Mouse (Mus musculus) heart, embryonic 16.5 days (tissue): ENCODE measurements around the gene Hoxb3. TPM values are rescaled to one million over a fixed set of nuclear protein-coding genes. Genes with fewer than 3 reads are reported as not detected.

Source experiments
- ATAC-seq: fragments of 200-750 bp; cut with Nextera tagmentation; replicated peaks from 2 replicates; pipeline ENCODE4 v1.8.0; 2017; ENCODE audit warnings: moderate number of reproducible peaks; ENCODE audit not compliant: insufficient read depth, low FRiP score; ENCODE audit errors: extremely low read depth
- H3K27ac ChIP-seq: fragments of 300-500 bp; sonication (generic); 2 replicates; pipeline ENCODE4 v1.5.1; 2014; ENCODE audit warnings: mild to moderate bottlenecking, low read length, control low read depth, moderate library complexity
- H3K27me3 ChIP-seq: fragments of 300-500 bp; sonication (generic); 2 replicates; pipeline ENCODE4 v1.6.1; 2014; ENCODE audit warnings: low read length, mixed read lengths; ENCODE audit not compliant: control insufficient read depth, insufficient read depth
- H3K36me3 ChIP-seq: fragments of 300-500 bp; sonication (generic); 2 replicates; pipeline ENCODE4 v1.6.1; 2014; ENCODE audit not compliant: control insufficient read depth, insufficient read depth
- H3K4me1 ChIP-seq: fragments of 300-500 bp; sonication (generic); 2 replicates; pipeline ENCODE4 v1.6.1; 2014; ENCODE audit warnings: low read length, mixed read lengths; ENCODE audit not compliant: control insufficient read depth, insufficient read depth
- H3K4me2 ChIP-seq: fragments of 300-500 bp; sonication (generic); 2 replicates; pipeline ENCODE4 v1.6.1; 2014; ENCODE audit warnings: low read depth, mild to moderate bottlenecking, control low read depth, low read length
- H3K4me3 ChIP-seq: fragments of 300-500 bp; sonication (generic); 2 replicates; pipeline ENCODE4 v1.5.1; 2014; ENCODE audit warnings: mild to moderate bottlenecking, control low read depth, low read length
- H3K9ac ChIP-seq: fragments of 300-500 bp; sonication (generic); 2 replicates; pipeline ENCODE4 v1.6.1; 2014; ENCODE audit warnings: low read length, control low read depth
- H3K9me3 ChIP-seq: fragments of 300-500 bp; sonication (generic); replicated peaks from 2 replicates; pipeline ENCODE4 v1.6.1; 2016; ENCODE audit warnings: low read length; ENCODE audit not compliant: control insufficient read depth
- WGBS: fragments of 180-500 bp; shearing (Covaris S2); extraction: QIAGEN DNeasy Blood & Tissue Kit; methylation state at CpG from one replicate; pipeline ENCODE4 v1.1.7; 2014; 5-methylcytosine and 5-hydroxymethylcytosine counted together
- polyA plus RNA-seq: library from polyadenylated mRNA; unstranded; fragments of >200 nt; fragmentation: Nextera tagmentation; extraction: Ambion mirVana; gene quantifications from 2 replicates; pipeline ENCODE4 v1.2.1, GENCODE M21; 2015

The Hoxb3 gene
- polyA plus RNA-seq, 1 experiment from 2014 or later, result 0.24 TPM

DNA sequence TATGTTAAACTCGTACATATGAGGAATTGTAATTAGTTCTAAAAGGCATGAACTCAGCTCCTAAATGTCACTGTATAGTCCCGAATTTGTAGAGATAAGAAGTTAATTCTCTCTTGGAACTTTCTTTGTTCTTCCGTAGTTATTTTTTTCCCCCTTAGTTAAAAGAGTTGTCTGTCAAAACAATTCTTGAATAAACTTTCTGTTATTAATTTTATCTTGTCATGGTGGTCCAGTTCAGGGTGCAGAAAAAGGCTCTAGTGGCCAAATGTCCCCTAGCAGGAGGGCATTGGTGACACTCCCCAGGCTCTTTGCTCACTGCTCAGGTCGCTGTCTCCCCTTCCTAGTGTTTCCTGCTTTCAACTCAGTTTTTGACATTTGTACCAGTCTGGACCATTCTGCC is 24.6 kb downstream of the Hoxb3 start:
- no peak overlapping the region for H3K4me2 ChIP-seq
- no peak overlapping the region; the same call in 1 of the 2 replicates for H3K27ac ChIP-seq
- no peak overlapping the region for H3K9ac ChIP-seq
- no peaks in the 10 kb centered on the region for H3K36me3 ChIP-seq
- 40% methylated on average over 4 of the region's 4 CpGs for WGBS
- H3K4me1 ChIP-seq, result peaks cover 5% of the 10 kb centered on the region
- H3K9me3 ChIP-seq, result no peaks in the 10 kb centered on the region
- H3K4me3 ChIP-seq, result no peak overlapping the region
- H3K27me3 ChIP-seq, result peaks cover 94% of the 10 kb centered on the region
- ATAC-seq, result no peak

DNA sequence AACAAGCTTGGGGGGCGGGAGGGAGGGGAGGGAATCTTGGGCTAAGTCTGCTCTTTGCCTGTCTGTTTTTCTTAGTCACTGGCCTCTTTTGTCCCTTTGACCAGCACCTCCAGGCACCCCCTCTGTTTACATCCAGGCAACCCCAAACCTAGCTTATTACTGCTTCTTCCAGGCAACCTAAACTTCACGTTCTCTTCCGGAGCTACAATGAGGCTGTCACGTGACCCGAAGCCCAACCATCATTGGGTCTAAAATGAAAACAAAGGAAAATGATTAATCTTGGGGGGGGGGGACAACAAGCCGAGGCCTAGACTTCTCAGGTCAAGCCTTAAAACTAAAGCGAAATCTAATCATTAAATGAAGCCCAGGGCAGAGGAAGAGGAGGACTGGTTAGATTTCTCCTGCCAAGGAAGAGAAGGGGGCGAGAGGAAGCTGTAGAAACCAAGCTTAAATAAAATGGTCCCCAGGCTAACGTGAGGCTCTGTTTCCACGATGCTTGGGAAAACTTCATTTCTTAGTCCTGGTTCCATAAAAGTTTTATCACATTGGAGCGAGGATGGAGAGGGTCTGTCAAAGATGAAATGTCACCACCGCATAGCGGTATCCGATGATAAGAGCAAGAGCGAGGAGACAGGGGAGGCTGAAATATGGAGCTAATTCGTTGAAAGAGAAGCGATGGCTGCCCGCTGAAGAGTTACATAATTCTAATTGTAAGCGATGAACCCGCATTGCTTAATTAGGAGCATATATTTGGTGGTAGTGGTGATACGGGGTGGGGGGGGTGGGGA is 25.2 kb downstream of the Hoxb3 start:
- H3K9me3 ChIP-seq, result no peaks in the 10 kb centered on the region
- H3K27me3 ChIP-seq, result peaks cover 93% of the 10 kb centered on the region
- H3K36me3 ChIP-seq, result no peaks in the 10 kb centered on the region
- peak overlapping the region; percentile 46; the same call in 1 of the 2 replicates for H3K27ac ChIP-seq
- 20% methylated on average over 21 of the region's 21 CpGs for WGBS
- H3K4me2 ChIP-seq, result 0 out of 2 replicates have a peak overlapping the region, but pooled peaks have one; percentile 15
- peaks cover 5% of the 10 kb centered on the region for H3K4me1 ChIP-seq
- H3K4me3 ChIP-seq, result no peak overlapping the region
- ATAC-seq, result no peak
- H3K9ac ChIP-seq, result peak overlapping the region; percentile 20; the same call in 1 of the 2 replicates

DNA sequence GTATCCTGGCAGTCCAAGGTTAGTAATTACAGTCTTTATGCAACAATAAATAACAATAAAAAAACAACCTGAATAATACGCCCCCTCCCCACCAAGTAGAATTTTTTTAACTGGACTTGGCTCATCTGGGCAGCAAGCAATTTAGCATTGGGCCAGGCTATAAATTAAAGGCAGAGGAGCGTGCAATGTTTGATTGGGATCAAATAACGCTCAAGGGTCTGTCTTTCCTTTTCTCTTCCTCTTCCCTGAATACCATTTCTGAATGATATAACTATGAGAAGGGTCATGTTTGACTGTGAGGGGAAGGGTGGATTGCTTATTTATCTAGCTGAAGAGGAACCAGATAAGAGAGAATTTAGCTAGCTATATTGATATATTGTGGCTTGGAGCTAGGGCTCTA is 25.9 kb downstream of the Hoxb3 start:
- no peaks in the 10 kb centered on the region for H3K9me3 ChIP-seq
- H3K36me3 ChIP-seq, result no peaks in the 10 kb centered on the region
- no peak overlapping the region for H3K4me2 ChIP-seq
- peaks cover 88% of the 10 kb centered on the region for H3K27me3 ChIP-seq
- 65% methylated on average over 3 of the region's 3 CpGs for WGBS
- H3K9ac ChIP-seq, result no peak overlapping the region
- H3K4me3 ChIP-seq, result no peak overlapping the region
- peaks cover 5% of the 10 kb centered on the region for H3K4me1 ChIP-seq
- ATAC-seq, result no peak
- H3K27ac ChIP-seq, result no peak overlapping the region

DNA sequence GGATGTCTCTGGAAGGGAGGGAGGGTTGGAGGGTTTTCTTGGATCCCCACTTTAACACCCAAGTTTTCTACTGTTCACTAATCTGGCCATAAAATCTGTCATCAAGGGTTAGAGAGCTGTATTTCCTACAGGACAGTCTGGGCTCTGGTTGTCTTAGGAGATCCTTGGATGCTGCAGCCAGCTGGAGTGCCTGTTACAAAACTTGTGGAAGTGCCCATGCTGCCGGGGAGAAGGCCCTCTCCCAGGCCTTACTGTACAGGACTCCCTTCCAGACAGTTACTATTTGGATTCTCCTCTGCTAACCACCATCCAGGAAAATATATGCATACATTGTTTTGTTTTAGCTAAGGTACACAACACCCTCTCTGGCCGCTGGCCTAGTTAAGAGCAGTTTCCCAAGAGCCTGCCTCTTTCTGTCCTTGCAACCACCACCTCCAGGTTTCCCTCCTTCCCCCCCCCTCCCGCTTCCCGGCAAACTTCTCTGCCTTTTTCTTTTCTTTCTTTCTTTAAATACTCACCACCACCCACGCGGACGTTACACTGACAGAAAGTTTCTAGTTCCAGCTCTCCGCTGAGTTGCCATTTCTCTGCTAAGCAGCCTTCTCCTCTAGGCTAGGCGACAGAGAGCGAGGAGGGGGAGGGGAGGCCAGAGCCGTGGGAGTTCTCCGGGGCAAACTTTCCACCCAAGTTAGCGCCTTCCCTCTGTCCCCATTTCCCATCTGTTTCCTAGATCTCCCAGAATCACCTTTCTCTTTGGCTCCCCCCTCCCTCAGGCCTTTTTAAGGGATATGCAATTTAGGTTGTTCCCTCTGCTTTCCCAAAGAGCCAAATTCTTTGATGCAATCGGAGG is 26.6 kb downstream of the Hoxb3 start:
- WGBS, result 34% methylated on average over 14 of the region's 14 CpGs
- Histone ChIP-seq H3K27ac (peak overlapping the region; percentile 45; the same call in 1 of the 2 replicates), H3K36me3 (no peaks in the 10 kb centered on the region), H3K4me1 (peaks cover 5% of the 10 kb centered on the region), H3K4me2 (peak overlapping the region; percentile 33; the same call in 1 of the 2 replicates), H3K9ac (no peak overlapping the region), H3K9me3 (no peaks in the 10 kb centered on the region), H3K27me3 (peaks cover 86% of the 10 kb centered on the region), H3K4me3 (no peak overlapping the region)
- ATAC-seq, result no peak

DNA sequence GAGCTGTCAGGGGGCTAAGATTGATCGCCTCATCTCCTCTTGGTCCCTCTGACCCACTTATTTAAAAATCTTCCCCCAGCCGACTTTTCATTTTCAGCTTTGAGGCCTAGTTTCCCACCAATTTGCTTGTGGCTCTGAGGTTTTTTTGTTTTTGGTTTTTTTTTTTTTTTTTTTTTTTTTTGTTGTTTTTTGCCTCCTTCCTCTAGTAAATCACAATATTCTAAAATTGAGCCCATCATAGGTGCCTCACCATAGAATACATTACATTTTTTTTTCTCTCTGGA is 27.2 kb downstream of the Hoxb3 start, which contains the start of gene Hoxb2:
Gene Hoxb2, plus strand, starts transcription at position 185 of the 284 bp plus-strand sequence.
- no peak for ATAC-seq
- Histone ChIP-seq H3K36me3 (no peaks in the 10 kb centered on the region), H3K27me3 (peaks cover 86% of the 10 kb centered on the region), H3K27ac (peak within 1 kb of the TSS; percentile 45; the same call in 1 of the 2 replicates), H3K4me3 (no peak within 1 kb of the TSS), H3K4me1 (peaks cover 5% of the 10 kb centered on the region), H3K9ac (no peak within 1 kb of the TSS), H3K9me3 (no peaks in the 10 kb centered on the region), H3K4me2 (peak within 1 kb of the TSS; percentile 56; the same call in 1 of the 2 replicates)
- WGBS, result 45% methylated on average over 2 of the region's 2 CpGs

DNA sequence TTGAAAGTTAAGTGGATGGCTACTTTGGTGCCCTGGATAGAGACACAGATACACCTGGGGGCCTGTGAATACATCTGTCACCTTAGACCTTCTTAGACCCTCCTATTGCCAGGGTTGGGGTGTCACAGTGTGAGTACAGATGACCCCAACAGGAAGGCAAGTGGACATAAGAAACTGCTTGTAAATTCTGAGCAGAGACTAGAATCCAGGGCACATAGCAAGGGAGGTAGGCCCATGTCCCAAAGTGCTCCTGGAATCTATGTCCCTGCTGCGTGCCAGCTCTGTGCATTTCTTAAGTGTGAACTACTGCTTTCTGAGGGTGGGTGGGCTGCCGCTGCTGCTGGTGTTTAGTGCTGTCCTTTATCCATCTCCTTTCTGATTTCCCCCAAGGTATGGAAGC is 27.7 kb downstream of the Hoxb3 start:
- no peak overlapping the region for H3K4me2 ChIP-seq
- WGBS, result 60% methylated on average over 2 of the region's 2 CpGs
- H3K9ac ChIP-seq, result no peak overlapping the region
- ATAC-seq, result no peak
- no peak overlapping the region; the same call in 1 of the 2 replicates for H3K27ac ChIP-seq
- no peaks in the 10 kb centered on the region for H3K9me3 ChIP-seq
- H3K4me3 ChIP-seq, result no peak overlapping the region
- H3K4me1 ChIP-seq, result peaks cover under 1% of the 10 kb centered on the region
- H3K36me3 ChIP-seq, result no peaks in the 10 kb centered on the region
- peaks cover 83% of the 10 kb centered on the region for H3K27me3 ChIP-seq

DNA sequence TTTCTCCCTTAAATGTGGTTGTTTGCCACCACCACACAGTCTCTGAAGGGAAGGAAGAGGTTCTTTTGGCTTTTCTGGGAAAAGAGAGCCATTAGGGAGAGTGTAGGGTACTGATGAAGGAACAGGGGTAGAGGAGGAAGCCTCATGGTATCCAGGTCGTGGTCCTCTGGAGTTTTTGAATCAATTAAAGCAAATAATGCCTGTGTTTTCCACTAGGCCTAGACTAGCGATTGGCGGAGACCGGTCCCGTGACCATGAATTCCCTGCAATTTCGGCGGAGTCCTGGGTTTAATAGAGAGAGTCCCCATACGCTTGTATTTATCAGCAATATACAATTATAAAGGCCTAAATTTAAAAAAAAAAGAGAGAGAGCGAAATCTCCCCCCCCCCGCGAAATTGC is 28.2 kb downstream of the Hoxb3 start:
- Histone ChIP-seq H3K4me2 (peak overlapping the region; percentile 56; the same call in 1 of the 2 replicates), H3K9me3 (no peaks in the 10 kb centered on the region), H3K27me3 (peaks cover 83% of the 10 kb centered on the region), H3K4me1 (no peaks in the 10 kb centered on the region), H3K36me3 (no peaks in the 10 kb centered on the region), H3K9ac (no peak overlapping the region), H3K4me3 (peak overlapping the region; percentile 53), H3K27ac (peak overlapping the region; percentile 15; the same call in 1 of the 2 replicates)
- WGBS, result 22% methylated on average over 11 of the region's 11 CpGs
- no peak for ATAC-seq

DNA sequence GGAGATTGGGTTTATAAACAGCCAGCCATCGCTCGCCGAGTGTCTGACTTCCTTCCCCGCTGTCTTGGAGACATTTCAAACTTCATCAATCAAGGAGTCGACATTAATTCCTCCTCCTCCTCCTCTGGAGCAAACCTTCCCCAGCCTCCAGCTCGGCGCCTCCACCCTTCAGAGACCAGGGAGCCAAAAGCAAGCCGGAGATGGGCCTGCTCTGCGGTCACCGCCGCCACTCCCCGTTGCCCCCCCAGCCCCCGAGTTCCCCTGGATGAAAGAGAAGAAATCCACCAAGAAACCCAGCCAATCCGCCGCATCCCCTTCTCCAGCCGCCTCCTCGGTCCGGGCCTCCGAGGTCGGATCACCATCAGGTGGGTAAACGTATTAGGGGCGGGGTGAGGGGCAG is 28.7 kb downstream of the Hoxb3 start:
- peak overlapping the region; percentile 64 for H3K9ac ChIP-seq
- no peaks in the 10 kb centered on the region for H3K4me1 ChIP-seq
- H3K27ac ChIP-seq, result peak overlapping the region; percentile 44
- H3K27me3 ChIP-seq, result peaks cover 82% of the 10 kb centered on the region
- 4% methylated on average over 22 of the region's 22 CpGs for WGBS
- no peaks in the 10 kb centered on the region for H3K9me3 ChIP-seq
- ATAC-seq, result no peak
- no peaks in the 10 kb centered on the region for H3K36me3 ChIP-seq
- peak overlapping the region; percentile 56 for H3K4me2 ChIP-seq
- H3K4me3 ChIP-seq, result peak overlapping the region; percentile 53
